Mouse (Mus musculus): Measurements from ENCODE around the gene Mdga1. TPM values are rescaled to one million over a fixed set of nuclear protein-coding genes. Genes with fewer than 3 reads are reported as not detected.

The Mdga1 gene
- total RNA-seq, 2 experiments from 2014 or later: 15.0 to 18.3 TPM

DNA sequence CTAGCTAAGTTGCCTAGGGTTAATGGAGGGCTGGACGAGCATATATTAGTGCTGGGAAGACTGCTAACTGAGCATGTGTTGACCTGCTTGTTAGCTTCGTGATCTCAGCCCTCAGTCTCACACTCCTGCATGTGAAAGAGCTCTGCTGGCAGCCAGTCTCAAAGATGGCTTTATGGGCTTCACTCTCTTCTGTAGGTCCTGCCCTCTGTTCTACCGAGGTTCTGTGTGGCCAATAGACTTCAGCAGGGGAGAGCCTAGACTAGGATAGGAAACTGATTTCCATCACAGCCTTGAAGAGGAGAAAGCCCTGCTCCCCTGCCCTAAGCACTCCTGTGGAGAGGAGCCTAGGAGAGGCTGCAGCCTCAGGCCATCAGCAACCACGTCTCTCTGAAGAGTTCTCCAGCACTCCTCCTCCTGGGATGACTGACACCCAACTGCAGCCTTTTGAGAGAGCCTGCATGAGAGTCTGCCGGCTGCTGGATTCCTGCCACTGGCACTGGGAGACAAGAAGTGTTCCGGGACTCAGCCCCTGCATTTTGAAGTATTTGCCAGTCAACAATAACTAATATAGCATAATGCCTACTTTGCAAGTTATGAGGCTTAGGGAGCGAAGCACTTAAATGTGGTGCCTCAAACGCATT lies 116.9 kb downstream of the Mdga1 start:
- peak; percentile 37 to 40 for DNase-seq
- intact Hi-C loops (cut with DNase I): no loop called here

DNA sequence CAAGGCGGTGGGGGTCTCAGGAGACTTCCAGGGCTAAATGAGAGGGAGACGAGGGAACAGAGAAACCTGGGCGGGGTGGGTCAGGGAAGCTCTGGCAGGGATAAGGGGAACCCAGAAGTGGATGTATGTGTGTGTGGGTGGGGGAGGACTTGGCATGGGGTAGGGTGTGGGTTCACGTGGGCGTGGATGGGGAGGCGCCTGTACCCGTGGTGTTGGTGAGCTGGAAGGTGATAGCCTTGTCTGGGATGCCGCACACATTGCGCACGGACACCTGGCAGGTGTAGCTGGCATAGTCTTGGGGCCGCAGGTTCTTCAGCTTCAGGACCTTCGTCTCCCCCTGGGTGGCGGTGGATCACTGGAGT lies 120.5 kb downstream of the Mdga1 start:
- no peak for DNase-seq
- intact Hi-C loops (cut with DNase I): no loop called here

DNA sequence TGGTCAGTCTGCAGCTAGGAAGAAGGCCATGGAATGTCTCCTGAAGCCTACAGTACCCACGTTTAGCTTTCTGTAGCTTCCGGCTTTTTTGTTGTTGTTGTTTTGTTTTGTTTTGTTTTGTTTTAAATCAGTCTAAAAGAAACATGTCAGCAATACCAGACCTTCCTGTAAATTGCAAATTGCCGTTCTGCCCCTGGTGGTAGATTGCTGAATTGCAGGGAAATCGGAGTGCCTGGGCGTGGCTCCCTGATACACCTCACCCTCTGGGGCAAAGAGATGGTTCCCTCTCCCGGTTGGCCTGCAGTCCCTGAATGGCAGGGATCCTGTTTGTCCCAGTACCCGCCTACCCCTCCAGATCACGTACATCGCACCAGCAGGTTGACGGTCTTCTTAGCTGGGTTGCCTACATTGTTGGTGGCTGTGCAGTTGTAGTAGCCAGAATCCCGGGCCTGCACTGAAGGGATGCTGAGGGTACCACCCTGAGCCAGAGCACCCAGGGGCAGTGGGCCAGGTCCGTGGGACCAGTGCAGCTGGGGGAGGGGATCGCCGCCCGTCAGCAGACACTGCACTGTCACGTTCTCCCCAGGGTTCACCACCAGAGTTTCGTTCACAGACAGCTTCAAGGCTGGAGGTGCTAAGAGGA lies 121.0 kb downstream of the Mdga1 start:
- intact Hi-C loops (cut with DNase I): no loop called here
- peak; percentile 73 to 82 for DNase-seq

DNA sequence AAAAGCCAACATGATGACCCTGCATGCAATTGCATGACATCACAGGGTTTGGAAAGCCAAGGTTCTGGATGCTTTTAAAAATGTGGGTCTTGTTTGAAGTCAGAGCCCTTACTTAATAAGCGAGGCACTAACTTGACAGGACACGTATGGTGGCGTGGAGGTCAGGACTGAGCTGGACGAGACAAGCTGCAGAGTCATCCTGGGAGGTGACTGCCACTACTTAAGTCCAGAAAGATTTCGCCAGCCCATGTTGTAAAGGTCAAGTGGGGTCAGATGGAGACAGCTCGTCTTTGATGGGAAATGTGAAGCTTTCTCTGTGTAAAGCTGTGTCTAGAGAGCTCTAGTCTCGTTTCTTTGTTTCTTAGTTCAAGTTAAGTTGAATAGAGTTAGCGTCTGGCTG lies 122.6 kb downstream of the Mdga1 start:
- intact Hi-C loops (cut with DNase I): no loop called here
- DNase-seq: no peak

DNA sequence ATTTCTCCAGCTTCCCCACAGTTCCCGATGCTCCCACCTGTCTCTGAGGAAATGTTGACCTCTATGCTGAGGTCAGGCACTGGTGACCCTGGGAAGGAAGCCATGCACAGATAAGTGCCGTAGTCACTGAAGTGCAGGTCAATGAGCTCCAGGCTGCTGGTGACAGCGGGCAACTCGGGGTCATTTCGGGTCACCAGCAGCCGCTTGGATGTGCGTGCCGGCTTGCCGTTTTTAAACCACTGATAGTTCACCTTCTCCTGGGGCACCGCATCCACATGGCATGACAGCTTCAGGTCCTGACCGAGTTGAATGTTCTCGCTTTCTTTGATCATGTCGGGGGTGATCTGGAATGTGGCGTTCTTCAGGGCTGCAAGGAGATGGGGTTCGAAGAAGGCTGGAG lies 123.6 kb downstream of the Mdga1 start:
- intact Hi-C loops (cut with DNase I): no loop called here
- DNase-seq: peak; percentile 27 to 37

DNA sequence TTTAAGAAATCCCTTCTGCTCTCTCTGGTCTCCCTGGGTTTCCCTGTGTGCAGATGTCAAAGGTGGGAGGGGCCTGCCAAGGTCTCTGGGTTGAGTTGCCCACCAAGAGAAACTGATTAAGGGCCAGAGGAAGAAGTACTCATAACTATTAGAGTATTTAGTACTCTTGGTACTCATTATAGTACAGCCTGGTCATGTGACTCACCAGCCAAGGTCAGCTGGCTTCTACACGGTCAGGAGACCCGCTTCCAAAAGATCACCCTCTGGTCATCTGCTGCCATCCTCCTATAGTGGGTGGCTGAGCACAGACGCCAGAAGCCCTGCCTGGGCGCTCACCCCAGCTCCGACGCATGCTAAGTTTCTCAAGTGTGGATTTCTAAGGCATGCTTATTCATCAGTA lies 124.9 kb downstream of the Mdga1 start:
- no peak for DNase-seq
- intact Hi-C loops (cut with DNase I): no loop called here

DNA sequence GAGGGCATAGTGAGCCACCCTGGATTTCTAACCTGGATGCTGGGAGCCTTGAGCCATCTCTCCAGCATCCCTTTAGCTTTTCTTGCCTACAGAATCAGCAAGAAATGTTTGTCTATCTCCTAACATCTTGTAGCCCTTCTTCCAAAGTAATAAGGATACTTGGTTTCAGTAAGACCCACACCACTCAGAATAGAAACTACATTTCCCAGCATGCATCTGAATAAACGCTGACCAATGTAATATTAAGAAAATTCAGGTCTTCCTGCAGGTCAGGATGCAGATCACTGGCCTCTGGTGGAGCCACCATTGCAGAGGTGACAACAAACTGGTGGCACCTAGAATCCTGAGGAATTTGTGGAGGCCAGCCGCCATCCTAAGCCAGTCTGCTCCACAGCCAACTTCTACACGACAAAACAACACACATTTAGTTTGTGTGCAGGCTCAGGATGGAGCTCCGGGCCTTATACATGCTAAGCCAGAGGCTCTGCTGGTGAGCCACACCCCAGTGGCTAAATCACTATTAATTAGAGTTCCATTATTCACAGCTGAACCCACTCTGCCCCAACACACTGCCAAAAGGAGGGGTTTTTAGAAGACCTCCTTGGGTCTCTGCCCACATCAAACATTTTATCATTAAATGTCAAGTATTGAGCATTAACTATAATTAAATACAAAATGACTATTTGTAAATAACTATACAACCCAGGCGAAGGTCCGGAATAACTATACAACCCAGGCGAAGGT lies 126.3 kb downstream of the Mdga1 start:
- no peak for DNase-seq
- intact Hi-C loops (cut with DNase I): no loop called here

DNA sequence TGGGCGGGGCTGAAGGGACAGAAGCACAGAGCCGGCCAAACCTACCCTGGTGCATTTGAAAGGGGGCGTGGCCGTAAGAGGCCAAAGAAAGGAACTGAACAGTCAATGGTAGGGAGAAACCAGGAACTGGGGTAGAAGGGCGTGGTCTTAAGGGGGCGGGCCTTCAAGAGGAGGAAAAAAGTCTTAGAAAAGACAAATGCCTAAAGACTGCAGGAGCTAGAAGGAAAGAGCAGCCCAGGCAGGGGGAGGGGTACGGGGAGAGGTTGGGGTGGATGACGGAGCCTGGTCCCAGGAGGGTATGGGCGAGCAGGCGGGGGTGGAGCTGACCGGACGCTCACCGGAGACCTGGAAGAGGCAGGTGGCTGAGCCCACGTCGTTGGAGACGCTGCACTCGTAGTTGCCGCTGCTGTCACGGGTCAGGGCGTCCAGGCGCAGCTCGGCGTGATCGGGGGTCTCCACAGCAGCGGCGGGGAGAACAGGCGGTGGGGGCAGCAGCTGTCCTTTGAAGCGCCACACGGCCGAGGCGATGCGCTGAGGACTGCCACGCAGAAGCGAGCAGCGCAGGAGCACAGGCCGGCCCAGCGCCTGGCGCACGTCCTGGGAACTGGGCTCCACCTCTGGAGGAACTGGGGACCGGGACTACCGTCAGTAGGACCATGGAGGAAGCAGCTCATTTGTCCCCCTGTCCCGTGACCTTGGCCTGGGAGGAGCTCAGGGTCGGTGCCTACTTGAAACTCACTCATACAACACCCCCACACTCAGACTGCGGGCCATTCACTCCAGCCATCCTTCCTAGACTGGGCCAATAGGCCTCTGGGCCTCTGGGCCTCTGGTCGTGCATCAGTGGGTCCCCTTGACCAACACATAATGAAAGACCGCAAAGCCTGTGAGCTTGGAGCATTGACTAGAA lies 127.9 kb downstream of the Mdga1 start:
- peak in 1 of 2 experiments; percentile 37 for DNase-seq
- intact Hi-C loops (cut with DNase I): no loop called here

DNA sequence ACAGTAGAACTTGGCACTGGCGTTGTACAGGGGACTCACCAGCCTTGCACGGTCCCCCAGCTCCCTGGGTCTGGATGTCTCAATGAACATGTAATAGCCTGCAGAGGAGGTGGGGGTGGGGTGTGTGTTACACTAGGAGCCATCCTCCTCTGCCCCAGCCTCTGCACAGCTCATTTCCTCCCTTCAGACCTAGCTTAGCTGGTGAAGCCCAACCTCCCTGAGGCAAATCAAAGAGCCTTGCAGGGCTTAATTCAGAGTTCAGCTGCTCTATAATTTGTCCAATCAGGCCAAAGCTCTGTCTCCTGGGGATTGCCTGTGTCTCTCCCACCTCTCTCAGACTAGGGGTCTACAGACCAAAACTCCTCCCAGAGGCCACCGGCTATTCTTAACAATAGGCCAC lies 131.9 kb downstream of the Mdga1 start:
- intact Hi-C loops (cut with DNase I): no loop called here
- DNase-seq: no peak

DNA sequence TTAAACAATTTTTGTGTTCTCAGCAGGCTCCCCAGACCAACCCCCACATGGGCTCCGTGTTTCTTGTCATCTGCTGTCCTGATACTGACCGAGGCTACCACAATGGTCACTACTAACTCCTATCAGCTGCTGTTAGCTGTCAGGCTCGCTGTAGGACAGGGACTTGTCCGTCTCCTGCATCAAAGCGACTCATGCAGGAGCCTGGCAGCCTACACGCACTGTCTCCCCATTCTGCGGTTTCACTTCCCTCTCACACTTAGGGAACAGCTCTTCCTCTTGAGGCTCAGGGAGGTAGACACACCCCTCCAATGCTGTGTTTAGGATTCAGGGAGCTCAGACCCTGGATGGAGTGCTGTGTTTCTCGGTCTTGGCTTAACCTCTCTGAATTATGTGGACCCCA lies 132.4 kb downstream of the Mdga1 start:
- intact Hi-C loops (cut with DNase I): no loop called here
- no peak for DNase-seq

DNA sequence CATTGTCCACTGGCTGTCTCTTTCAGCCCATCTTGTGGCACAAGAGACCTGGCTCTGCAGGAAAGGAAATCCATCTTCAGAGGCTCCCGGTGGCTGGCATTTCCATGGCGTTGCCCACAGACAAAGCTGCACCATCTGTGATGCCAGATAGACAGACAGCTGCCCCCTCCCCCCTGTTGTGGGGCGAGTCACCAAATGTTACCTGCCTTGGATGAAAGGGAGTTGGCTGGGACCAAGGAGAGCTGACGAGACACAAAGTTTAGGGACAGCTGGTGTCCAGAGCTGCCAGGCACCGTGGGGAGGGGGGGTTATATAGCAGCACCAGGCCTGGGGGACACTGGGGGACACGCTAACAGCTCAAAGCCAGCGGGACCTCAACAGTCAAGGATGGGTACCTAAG lies 135.1 kb downstream of the Mdga1 start:
- intact Hi-C loops (cut with DNase I): no loop called here
- no peak for DNase-seq

DNA sequence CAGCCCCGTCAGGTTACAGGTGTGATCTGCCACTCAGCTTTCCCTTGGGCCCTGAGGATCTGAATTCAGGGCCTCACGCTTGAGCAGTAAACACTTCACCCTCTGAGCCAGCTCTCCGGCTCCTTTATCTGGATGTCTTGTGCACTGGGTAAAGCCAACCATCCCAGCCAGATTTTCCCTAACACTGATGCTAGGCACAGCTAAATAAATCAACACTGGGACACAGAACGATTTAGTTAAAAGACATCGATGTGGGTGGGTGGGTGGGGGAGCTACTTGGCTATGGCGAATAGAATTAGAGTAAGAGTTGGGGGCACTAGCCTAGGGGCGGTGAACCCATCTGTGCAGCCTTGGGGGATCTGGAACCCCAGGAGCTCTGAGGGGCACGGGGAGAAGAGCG lies 135.6 kb downstream of the Mdga1 start:
- DNase-seq: no peak
- intact Hi-C loops (cut with DNase I): no loop called here

DNA sequence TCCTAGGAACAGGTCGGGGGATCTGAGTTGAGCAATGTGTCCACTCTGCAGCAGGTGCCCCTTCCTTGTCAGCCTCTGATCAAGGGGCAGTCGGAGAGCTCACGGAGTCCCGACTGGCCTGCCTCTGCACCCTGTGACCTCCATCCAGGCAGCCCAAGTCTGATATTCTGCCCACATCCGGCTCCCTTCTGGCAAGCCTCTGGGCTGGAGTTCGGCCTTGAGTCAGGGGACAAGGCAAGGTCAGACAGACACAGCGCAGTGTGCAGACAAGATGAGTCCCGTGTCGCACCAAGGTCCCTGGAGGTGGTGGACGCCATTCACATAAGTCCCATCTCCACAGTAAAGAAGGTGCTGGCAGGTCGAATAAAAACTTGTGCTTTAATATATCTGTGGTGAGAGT lies 138.2 kb downstream of the Mdga1 start:
- intact Hi-C loops (cut with DNase I): no loop called here
- DNase-seq: no peak

DNA sequence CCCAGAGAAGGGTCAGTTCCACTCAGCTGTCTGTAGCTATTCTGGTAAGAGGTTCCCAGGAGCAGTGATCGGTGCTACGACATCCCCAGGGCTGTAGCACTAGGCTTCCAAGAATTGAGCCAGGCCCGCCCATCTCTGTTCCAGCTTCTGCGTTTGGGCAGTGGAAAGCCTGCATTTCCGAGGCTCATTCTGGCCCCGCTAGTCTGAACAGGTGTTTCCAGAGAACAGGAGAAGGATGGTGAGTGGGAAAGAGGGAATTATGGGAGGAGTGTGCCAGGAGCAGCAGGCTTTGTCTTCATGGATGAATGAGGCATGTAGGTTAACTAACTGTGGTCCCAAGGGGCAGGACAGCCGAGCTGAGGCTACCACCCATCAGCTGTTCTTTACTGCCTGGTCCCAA lies 140.8 kb downstream of the Mdga1 start:
- intact Hi-C loops (cut with DNase I): no loop called here
- no peak for DNase-seq

DNA sequence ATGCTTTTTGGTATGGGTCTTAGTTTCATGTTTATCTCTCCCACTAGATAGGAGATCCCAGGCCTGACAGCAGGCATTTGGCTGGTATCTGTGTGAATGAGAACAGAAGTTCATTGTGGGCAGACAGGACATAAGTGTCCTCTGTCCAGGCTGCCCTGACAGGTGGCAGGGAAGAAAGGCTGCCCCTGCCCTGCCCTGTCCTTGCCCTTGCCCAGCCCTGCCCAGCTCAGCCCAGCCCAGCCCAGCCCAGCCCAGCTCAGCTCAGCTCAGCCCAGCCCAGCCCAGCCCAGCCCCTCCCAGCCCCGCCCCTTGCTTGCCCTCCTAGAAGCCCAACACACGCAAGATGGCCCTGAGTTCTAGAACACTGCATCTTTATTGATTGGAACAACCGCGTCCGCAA lies 142.3 kb downstream of the Mdga1 start:
- no peak for DNase-seq
- intact Hi-C loops (cut with DNase I): no loop called here

DNA sequence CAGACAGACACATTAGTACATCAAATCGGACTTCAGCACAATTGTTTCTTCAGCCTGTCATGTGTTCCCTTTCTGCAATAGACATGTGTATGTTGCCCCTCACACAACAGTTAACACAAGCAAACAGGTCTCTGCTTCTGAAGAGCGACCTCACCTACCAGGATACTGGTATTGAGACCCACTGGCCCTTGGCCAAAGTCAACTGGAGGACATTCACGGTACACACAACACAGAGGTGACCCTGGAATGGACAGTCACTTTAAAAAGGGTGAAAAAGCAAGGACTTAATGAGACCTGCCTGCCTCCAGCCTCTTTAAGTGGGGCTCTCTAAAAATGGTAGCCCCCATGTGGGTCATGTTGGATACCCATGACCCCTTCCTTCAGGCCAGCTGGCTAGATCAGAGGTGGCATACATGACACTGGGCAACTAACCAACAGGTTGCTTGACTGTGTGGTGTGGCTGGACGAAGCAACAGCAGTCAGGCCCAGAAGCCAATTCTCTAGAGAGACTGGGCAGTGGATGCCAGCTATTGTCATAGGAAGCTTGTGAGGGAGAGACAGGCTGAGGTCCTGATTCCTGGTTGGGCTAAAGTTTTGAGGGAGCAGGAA lies 145.3 kb downstream of the Mdga1 start:
- intact Hi-C loops (cut with DNase I): no loop called here
- peak in 1 of 2 experiments; percentile 39 for DNase-seq

DNA sequence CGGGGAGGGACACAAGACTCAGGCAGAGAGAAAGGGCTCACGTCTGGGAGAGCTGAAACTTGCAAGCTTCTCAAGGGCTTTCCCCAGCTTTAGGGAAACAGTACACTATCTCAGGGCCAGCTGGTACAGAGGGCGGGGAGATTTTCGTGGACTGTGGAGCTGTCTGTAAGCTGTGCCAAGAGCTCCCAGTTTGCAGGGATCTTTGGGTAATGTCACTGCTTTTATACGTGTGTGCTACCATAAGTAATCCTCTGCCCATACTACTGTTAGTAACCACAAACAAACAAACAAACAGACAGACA lies 145.7 kb downstream of the Mdga1 start:
- intact Hi-C loops (cut with DNase I): no loop called here
- DNase-seq: peak in 1 of 2 experiments; percentile 18

DNA sequence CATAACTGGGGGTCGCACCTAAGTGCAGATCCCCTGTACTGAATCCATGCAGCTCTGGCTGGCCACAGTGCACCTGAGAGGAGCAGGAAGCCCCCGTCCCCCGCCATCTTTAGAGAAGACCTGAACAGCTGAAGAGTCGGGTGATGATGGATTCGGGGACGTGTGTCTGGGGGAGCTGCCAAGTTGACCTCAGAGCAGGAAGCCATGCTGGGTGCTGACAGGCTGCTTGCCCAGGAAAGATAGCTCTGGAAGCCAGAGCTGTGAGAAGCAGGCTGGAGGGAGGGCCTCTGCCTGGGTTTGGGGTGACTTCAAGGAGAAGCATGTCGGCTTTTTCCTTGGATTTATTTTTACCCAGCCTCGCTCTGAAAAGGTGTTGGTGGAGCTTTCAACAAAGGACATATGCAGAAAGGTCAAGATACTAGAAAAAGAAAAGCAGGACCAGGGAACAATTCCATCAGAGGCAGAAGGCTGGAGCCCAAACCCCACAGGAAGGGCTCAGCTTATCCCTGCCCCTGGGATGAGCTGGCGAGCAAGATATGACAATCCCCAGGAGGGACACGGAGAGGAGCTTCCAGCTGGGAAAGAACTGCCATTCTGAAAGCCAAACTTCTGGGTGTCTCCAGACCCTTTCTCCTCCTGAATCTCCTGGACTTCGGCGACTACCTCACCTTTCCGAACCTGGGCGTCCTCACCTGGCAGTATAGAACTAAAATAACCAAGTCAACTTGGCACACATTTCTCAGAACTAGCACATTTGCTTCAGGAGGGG lies 146.3 kb downstream of the Mdga1 start:
- intact Hi-C loops (cut with DNase I): no loop called here
- peak; percentile 29 to 42 for DNase-seq

DNA sequence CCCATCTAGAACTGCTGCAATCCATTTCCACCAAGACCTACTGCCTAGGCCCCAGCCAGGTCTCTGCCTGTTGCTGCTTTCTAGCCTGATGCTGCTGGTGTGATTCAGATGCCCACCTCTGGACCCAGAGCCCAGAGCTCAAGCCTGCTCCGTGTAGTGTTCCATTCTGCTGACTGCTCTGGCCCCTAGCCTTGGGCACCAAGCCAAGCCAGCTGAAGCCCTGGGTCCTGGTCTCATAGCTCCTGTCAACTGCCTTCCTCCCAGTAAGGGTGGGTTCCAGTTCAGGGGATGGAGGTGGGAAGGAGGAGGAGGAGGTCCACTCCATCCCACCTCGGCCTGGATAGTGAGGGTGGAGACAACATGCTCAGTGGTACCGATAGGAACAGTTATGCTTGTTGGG lies 150.3 kb downstream of the Mdga1 start:
- intact Hi-C loops (cut with DNase I): no loop called here
- no peak for DNase-seq

DNA sequence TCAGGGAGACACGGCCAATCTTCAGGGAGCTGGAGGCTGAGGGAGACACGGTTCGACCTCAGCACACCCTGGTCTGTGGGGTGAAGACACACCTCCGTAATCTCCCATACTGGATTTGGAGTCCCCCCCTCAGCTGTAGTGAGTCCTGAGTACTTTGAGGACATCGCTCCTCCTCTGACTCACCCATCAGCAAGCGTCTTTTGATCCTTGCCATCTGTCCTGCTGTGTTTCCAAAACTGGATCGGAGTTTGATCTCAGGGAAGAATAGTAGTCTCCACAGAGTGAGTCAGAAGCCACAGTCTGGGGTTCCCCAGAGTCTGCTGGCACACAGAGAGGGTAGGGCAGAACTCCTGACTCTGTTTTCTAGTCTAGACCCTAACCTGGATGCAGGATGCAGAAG lies 150.9 kb downstream of the Mdga1 start:
- intact Hi-C loops (cut with DNase I): no loop called here
- no peak for DNase-seq
